Mouse (Mus musculus): ENCODE results near the gene Cenpj. TPM values are rescaled to one million over a fixed set of nuclear protein-coding genes. Genes with fewer than 3 reads are reported as not detected.

The Cenpj gene
- total and polyA plus RNA-seq, 2 experiments from 2014 or later, result 4.4 to 5.3 TPM

- Histone ChIP-seq H3K9ac (no peak overlapping the region), H3K4me2 (ENCODE audit: low read depth) (no peak overlapping the region), H3K27me3 (ENCODE audit: insufficient read depth, low read length) (no peaks in the 10 kb centered on the region), H3K4me3 (ENCODE audit: low read depth, low read length) (no peak overlapping the region), H3K36me3 (ENCODE audit: insufficient read depth) (no peaks in the 10 kb centered on the region), H3K27ac (ENCODE audit: low read depth, low read length) (no peak overlapping the region), H3K4me1 (ENCODE audit: insufficient read depth) (no peaks in the 10 kb centered on the region), H3K9me3 (ENCODE audit: low read length) (no peaks in the 10 kb centered on the region)
- DNase-seq, result peak; percentile 15
- no peak for ATAC-seq
- 48% methylated on average over 6 of the region's 6 CpGs for WGBS
- peak; percentile 61 for TF ChIP-seq CTCF (IDR thresholded peaks at IDR 0.05; ENCODE audit: low read depth)
These were observed 23.5 kb upstream of the Cenpj start for GRCm38 (mm10) chr14:56598759-56599158.

- Histone ChIP-seq H3K4me1 (ENCODE audit: insufficient read depth) (no peaks in the 10 kb centered on the region), H3K27ac (ENCODE audit: low read depth, low read length) (no peak overlapping the region), H3K4me2 (ENCODE audit: low read depth) (no peak overlapping the region), H3K4me3 (ENCODE audit: low read depth, low read length) (no peak overlapping the region), H3K9ac (no peak overlapping the region), H3K9me3 (ENCODE audit: low read length) (no peaks in the 10 kb centered on the region), H3K27me3 (ENCODE audit: insufficient read depth, low read length) (no peaks in the 10 kb centered on the region), H3K36me3 (ENCODE audit: insufficient read depth) (no peaks in the 10 kb centered on the region)
- ATAC-seq, result no peak
- TF ChIP-seq CTCF (IDR thresholded peaks at IDR 0.05; ENCODE audit: low read depth), result no peak
- 96% methylated on average over 1 of the region's 1 CpGs for WGBS
- DNase-seq, result no peak
These were observed 19.6 kb upstream of the Cenpj start for GRCm38 (mm10) chr14:56594811-56595210.

- Histone ChIP-seq H3K27ac (ENCODE audit: low read depth, low read length) (no peak overlapping the region), H3K9me3 (ENCODE audit: low read length) (no peaks in the 10 kb centered on the region), H3K4me3 (ENCODE audit: low read depth, low read length) (no peak overlapping the region), H3K4me2 (ENCODE audit: low read depth) (no peak overlapping the region), H3K36me3 (ENCODE audit: insufficient read depth) (no peaks in the 10 kb centered on the region), H3K4me1 (ENCODE audit: insufficient read depth) (no peaks in the 10 kb centered on the region), H3K27me3 (ENCODE audit: insufficient read depth, low read length) (no peaks in the 10 kb centered on the region), H3K9ac (no peak overlapping the region)
- 95% methylated on average over 9 of the region's 9 CpGs for WGBS
- no peak for TF ChIP-seq CTCF (IDR thresholded peaks at IDR 0.05; ENCODE audit: low read depth)
- DNase-seq (no peak), ATAC-seq (no peak)
These were observed 17.0 kb upstream of the Cenpj start for GRCm38 (mm10) chr14:56592191-56592590.

GRCm38 (mm10) chr14:56582294-56582693 is 7.1 kb upstream of the Cenpj start:
- ATAC-seq (no peak), DNase-seq (no peak)
- H3K4me2 ChIP-seq (ENCODE audit: low read depth), result no peak overlapping the region
- 95% methylated on average over 6 of the region's 6 CpGs for WGBS
- H3K4me3 ChIP-seq (ENCODE audit: low read depth, low read length), result no peak overlapping the region
- no peak for TF ChIP-seq CTCF (IDR thresholded peaks at IDR 0.05; ENCODE audit: low read depth)
- H3K4me1 ChIP-seq (ENCODE audit: insufficient read depth), result no peaks in the 10 kb centered on the region
- no peaks in the 10 kb centered on the region for H3K36me3 ChIP-seq (ENCODE audit: insufficient read depth)
- no peak overlapping the region for H3K27ac ChIP-seq (ENCODE audit: low read depth, low read length)
- H3K9ac ChIP-seq, result no peak overlapping the region
- H3K27me3 ChIP-seq (ENCODE audit: insufficient read depth, low read length), result no peaks in the 10 kb centered on the region
- H3K9me3 ChIP-seq (ENCODE audit: low read length), result no peaks in the 10 kb centered on the region

- Histone ChIP-seq H3K36me3 (ENCODE audit: insufficient read depth) (no peaks in the 10 kb centered on the region), H3K4me3 (ENCODE audit: low read depth, low read length) (no peak overlapping the region), H3K9ac (no peak overlapping the region), H3K9me3 (ENCODE audit: low read length) (no peaks in the 10 kb centered on the region), H3K27ac (ENCODE audit: low read depth, low read length) (no peak overlapping the region), H3K4me2 (ENCODE audit: low read depth) (no peak overlapping the region), H3K27me3 (ENCODE audit: insufficient read depth, low read length) (no peaks in the 10 kb centered on the region), H3K4me1 (ENCODE audit: insufficient read depth) (no peaks in the 10 kb centered on the region)
- TF ChIP-seq CTCF (IDR thresholded peaks at IDR 0.05; ENCODE audit: low read depth), result no peak
- ATAC-seq (no peak), DNase-seq (no peak)
- 59% methylated on average over 5 of the region's 5 CpGs for WGBS
These were observed 5.9 kb upstream of the Cenpj start for GRCm38 (mm10) chr14:56581117-56581516.

GRCm38 (mm10) chr14:56579011-56579410 is 3.8 kb upstream of the Cenpj start:
- no peak overlapping the region for H3K27ac ChIP-seq (ENCODE audit: low read depth, low read length)
- no peak for ATAC-seq
- no peaks in the 10 kb centered on the region for H3K9me3 ChIP-seq (ENCODE audit: low read length)
- H3K4me3 ChIP-seq (ENCODE audit: low read depth, low read length), result no peak overlapping the region
- no peak overlapping the region for H3K4me2 ChIP-seq (ENCODE audit: low read depth)
- no peaks in the 10 kb centered on the region for H3K36me3 ChIP-seq (ENCODE audit: insufficient read depth)
- no peak for TF ChIP-seq CTCF (IDR thresholded peaks at IDR 0.05; ENCODE audit: low read depth)
- DNase-seq, result no peak
- H3K9ac ChIP-seq, result no peak overlapping the region
- H3K27me3 ChIP-seq (ENCODE audit: insufficient read depth, low read length), result no peaks in the 10 kb centered on the region
- H3K4me1 ChIP-seq (ENCODE audit: insufficient read depth), result peaks cover 5% of the 10 kb centered on the region; the same call in 1 of the 2 replicates
- WGBS, result 57% methylated on average over 8 of the region's 8 CpGs

GRCm38 (mm10) chr14:56575969-56576901 is 1.0 kb upstream of the Cenpj start:
- Histone ChIP-seq H3K27ac (ENCODE audit: low read depth, low read length) (no peak overlapping the region), H3K27me3 (ENCODE audit: insufficient read depth, low read length) (no peaks in the 10 kb centered on the region), H3K36me3 (ENCODE audit: insufficient read depth) (no peaks in the 10 kb centered on the region), H3K4me1 (ENCODE audit: insufficient read depth) (peaks cover 5% of the 10 kb centered on the region; the same call in 1 of the 2 replicates), H3K9ac (no peak overlapping the region), H3K9me3 (ENCODE audit: low read length) (no peaks in the 10 kb centered on the region), H3K4me2 (ENCODE audit: low read depth) (peak overlapping the region; percentile 55), H3K4me3 (ENCODE audit: low read depth, low read length) (peak overlapping the region; percentile 34; the same call in 1 of the 2 replicates)
- WGBS, result 70% methylated on average over 18 of the region's 18 CpGs
- ATAC-seq (no peak), DNase-seq (no peak)
- no peak for TF ChIP-seq CTCF (IDR thresholded peaks at IDR 0.05; ENCODE audit: low read depth)
